Mouse (Mus musculus): ENCODE measurements around the gene Ace. TPM values are rescaled to one million over a fixed set of nuclear protein-coding genes. Genes with fewer than 3 reads are reported as not detected.
"Not testable (repeated sequence)": the region's sequence is repeated elsewhere in the genome, so short reads cannot be mapped to it uniquely, and the experiment has no call there.

Ace gene
- polyA plus RNA-seq, 1 experiment from 2014 or later, result 2.1 TPM

DNA sequence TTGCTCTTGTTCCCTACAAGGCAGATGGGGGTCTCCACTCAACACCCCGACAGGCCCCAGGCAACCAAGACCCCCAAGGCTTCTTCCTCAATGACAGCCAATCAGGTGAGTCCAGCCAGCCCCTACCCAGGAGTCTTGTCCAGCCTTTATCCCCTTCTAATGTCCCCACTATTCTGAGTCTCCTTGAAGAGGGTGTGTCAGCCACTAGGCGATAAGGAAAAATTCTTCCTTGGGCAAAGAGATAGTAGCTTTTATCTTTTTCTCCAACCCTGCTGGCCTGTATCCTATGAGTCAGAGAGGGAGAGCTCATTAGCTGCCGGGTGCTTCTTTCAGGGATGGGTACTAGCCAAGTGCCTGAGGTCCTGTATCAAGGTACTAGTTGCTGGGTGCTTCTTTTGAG lies 58.0 kb downstream of the Ace start:
- 68% methylated on average over 3 of the region's 3 CpGs for WGBS
- TF ChIP-seq EP300 (optimal IDR thresholded peaks at IDR 0.05) (no peak), CTCF (IDR thresholded peaks at IDR 0.05; ENCODE audit: low read depth) (no peak)
- no peaks in the 10 kb centered on the region for H3K9me3 ChIP-seq (ENCODE audit: control insufficient read depth, low read length)
- H3K4me1 ChIP-seq (replicated peaks; ENCODE audit: control insufficient read depth, insufficient read depth), result no peaks in the 10 kb centered on the region
- H3K27ac ChIP-seq (replicated peaks), result no peak overlapping the region
- ATAC-seq (ENCODE audit: low FRiP score, low TSS enrichment), result no peak
- no peaks in the 10 kb centered on the region for H3K27me3 ChIP-seq (ENCODE audit: control insufficient read depth, insufficient read depth, low read length)
- H3K9ac ChIP-seq (ENCODE audit: low read length), result no peak overlapping the region
- H3K4me2 ChIP-seq (replicated peaks; ENCODE audit: low read depth), result no peak overlapping the region
- no peak overlapping the region for H3K4me3 ChIP-seq (ENCODE audit: low read depth, low read length)
- no peaks in the 10 kb centered on the region for H3K36me3 ChIP-seq (ENCODE audit: control insufficient read depth, insufficient read depth, low read length)
- DNase-seq (ENCODE audit: low spot score), result no peak

DNA sequence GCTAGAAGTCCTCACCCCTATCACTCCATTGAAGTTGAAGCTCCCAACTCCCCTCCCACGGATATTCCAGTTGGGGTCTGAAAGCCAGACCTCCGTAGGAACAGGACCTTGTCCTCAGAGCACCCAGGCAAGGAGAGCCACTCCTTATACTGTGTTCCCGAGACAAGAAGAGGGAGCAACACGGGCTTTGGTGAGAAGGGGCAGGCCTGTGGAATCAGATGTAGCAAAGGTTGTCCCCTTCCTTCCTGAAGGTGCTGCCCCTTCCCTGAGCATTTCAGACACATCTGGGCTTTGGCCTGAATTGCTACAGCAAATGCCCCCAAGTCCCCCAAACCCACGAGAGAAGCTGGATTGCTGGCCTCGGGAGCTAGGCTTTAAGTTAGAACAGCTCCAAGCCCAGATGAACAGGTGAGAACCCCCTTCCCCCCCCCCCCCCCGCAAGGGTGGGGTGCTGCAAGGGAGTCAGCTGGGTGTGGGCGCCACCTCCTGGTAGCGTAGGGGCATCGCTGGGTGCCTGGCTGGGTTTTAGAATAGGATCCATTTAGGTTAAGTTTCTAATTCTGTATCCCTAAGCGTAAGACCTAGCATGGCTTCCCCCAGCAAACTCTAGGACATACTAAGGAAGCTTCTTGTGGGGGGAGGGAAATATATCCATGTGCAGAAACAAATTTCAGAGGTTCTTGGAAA lies 58.9 kb downstream of the Ace start:
- WGBS, result 33% methylated on average over 10 of the region's 11 CpGs
- no peaks in the 10 kb centered on the region for H3K4me1 ChIP-seq (replicated peaks; ENCODE audit: control insufficient read depth, insufficient read depth)
- H3K4me2 ChIP-seq (replicated peaks; ENCODE audit: low read depth), result no peak overlapping the region
- no peaks in the 10 kb centered on the region for H3K36me3 ChIP-seq (ENCODE audit: control insufficient read depth, insufficient read depth, low read length)
- no peaks in the 10 kb centered on the region for H3K9me3 ChIP-seq (ENCODE audit: control insufficient read depth, low read length)
- no peak overlapping the region for H3K27ac ChIP-seq (replicated peaks)
- TF ChIP-seq EP300 (optimal IDR thresholded peaks at IDR 0.05) (no peak), CTCF (IDR thresholded peaks at IDR 0.05; ENCODE audit: low read depth) (peak; percentile 89)
- ATAC-seq (ENCODE audit: low FRiP score, low TSS enrichment) (peak; percentile 60), DNase-seq (ENCODE audit: low spot score) (peak; percentile 77)
- no peak overlapping the region for H3K4me3 ChIP-seq (ENCODE audit: low read depth, low read length)
- no peak overlapping the region for H3K9ac ChIP-seq (ENCODE audit: low read length)
- no peaks in the 10 kb centered on the region for H3K27me3 ChIP-seq (ENCODE audit: control insufficient read depth, insufficient read depth, low read length)

DNA sequence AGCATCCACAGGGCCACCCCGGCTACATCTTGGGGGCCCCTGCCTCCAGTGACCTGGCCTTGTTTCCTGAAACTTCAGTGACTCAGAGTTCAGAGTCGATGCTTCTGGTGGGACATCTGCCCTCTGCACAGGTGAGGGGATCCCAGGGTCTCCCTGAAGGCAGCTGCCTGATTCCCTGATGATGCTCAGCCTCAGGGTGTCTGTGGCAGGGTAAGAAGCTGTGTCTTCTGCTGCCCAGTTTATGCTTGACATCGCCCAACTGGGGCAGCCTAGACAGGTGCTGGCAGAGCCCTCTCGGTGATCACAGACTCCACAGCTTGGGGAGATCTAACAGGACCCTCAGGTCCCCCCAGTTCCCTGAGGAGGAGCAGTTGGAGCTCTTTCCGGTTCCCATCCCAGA lies 59.9 kb downstream of the Ace start:
- TF ChIP-seq CTCF (IDR thresholded peaks at IDR 0.05; ENCODE audit: low read depth), result no peak
- TF ChIP-seq EP300 (optimal IDR thresholded peaks at IDR 0.05), result no peak
- Histone ChIP-seq H3K27ac (replicated peaks) (no peak overlapping the region), H3K9me3 (ENCODE audit: control insufficient read depth, low read length) (no peaks in the 10 kb centered on the region), H3K4me1 (replicated peaks; ENCODE audit: control insufficient read depth, insufficient read depth) (no peaks in the 10 kb centered on the region), H3K4me3 (ENCODE audit: low read depth, low read length) (no peak overlapping the region), H3K4me2 (replicated peaks; ENCODE audit: low read depth) (no peak overlapping the region), H3K27me3 (ENCODE audit: control insufficient read depth, insufficient read depth, low read length) (no peaks in the 10 kb centered on the region), H3K9ac (ENCODE audit: low read length) (no peak overlapping the region), H3K36me3 (ENCODE audit: control insufficient read depth, insufficient read depth, low read length) (no peaks in the 10 kb centered on the region)
- WGBS, result 96% methylated on average over 5 of the region's 5 CpGs
- DNase-seq (ENCODE audit: low spot score) (no peak), ATAC-seq (ENCODE audit: low FRiP score, low TSS enrichment) (peak; percentile 21; the same call in 1 of the 2 replicates)

DNA sequence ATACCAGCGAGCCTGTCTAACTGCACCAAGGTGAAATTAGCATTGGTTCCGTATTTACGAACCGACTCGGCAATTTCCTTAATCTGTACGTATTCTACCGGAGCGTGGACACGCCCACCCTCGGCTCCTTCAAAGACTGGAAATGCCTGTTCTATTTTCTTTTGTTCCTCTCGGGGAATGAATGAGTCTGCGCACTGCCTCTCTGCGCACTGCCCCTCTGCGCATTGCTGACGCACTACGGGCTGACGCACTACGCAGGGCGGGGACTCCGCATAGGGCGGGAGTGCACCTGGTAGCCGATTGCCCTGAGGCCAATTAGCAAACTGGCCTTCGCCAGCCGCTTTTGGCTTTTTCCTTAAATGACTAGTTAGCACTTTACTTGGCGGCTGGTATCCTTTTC lies 64.3 kb downstream of the Ace start:
- not testable (repeated sequence) for H3K9me3 ChIP-seq (ENCODE audit: control insufficient read depth, low read length); H3K27ac ChIP-seq (replicated peaks); H3K36me3 ChIP-seq (ENCODE audit: control insufficient read depth, insufficient read depth, low read length); H3K9ac ChIP-seq (ENCODE audit: low read length); H3K4me2 ChIP-seq (replicated peaks; ENCODE audit: low read depth); H3K27me3 ChIP-seq (ENCODE audit: control insufficient read depth, insufficient read depth, low read length); DNase-seq (ENCODE audit: low spot score); ATAC-seq (ENCODE audit: low FRiP score, low TSS enrichment); H3K4me1 ChIP-seq (replicated peaks; ENCODE audit: control insufficient read depth, insufficient read depth)
- 0 out of 2 replicates have a peak overlapping the region, but pooled peaks have one; percentile 23 for H3K4me3 ChIP-seq (ENCODE audit: low read depth, low read length)
- 50% methylated on average over 1 of the region's 25 CpGs for WGBS

DNA sequence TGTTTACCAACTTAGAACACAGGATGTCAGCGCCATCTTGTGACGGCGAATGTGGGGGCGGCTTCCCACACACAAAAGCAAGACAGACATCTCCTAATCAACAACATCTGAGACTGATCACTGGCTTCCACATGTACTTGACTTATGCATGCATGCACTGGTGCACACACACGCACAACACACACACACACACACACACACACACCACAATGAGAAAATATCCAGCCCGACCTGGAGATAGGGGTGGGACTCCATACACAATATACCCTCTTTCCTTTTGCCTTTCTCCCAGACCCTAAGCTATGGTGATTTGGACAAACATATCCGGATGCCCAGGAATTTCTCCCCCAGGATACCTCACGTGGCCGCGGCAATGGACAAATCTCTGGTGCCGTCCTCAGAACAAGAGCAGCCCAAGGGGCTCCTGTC lies 65.8 kb downstream of the Ace start:
- Histone ChIP-seq H3K27ac (replicated peaks) (peak overlapping the region; percentile 71), H3K9ac (ENCODE audit: low read length) (no peak overlapping the region), H3K9me3 (ENCODE audit: control insufficient read depth, low read length) (no peaks in the 10 kb centered on the region), H3K36me3 (ENCODE audit: control insufficient read depth, insufficient read depth, low read length) (no peaks in the 10 kb centered on the region), H3K27me3 (ENCODE audit: control insufficient read depth, insufficient read depth, low read length) (no peaks in the 10 kb centered on the region), H3K4me2 (replicated peaks; ENCODE audit: low read depth) (peak overlapping the region; percentile 20; the same call in 1 of the 2 replicates), H3K4me1 (replicated peaks; ENCODE audit: control insufficient read depth, insufficient read depth) (no peaks in the 10 kb centered on the region), H3K4me3 (ENCODE audit: low read depth, low read length) (no peak overlapping the region)
- DNase-seq (ENCODE audit: low spot score) (peak; percentile 24), ATAC-seq (ENCODE audit: low FRiP score, low TSS enrichment) (peak; percentile 18; the same call in 1 of the 2 replicates)
- TF ChIP-seq CTCF (IDR thresholded peaks at IDR 0.05; ENCODE audit: low read depth) (peak; percentile 20; the same call in 1 of the 2 replicates), EP300 (optimal IDR thresholded peaks at IDR 0.05) (no peak)
- WGBS, result 35% methylated on average over 11 of the region's 11 CpGs

DNA sequence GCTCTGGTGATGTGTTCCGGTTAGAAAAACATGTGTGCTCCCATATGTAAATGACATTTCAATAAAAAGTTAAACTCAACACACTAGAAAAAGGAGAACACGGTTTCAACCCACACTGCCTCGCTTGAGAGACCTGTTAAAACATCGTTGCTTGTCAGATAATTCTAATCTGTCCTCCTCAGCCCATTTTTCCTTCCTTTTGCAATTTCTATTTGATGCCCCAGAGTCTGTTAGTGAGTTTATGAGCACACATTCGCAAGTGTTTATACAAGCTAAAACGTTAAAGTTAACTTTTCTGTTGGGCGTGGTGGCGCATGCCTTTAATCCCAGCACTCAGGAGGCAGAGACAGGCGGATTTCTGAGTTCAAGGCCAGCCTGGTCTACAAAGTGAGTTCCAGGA lies 67.2 kb downstream of the Ace start:
- ATAC-seq (ENCODE audit: low FRiP score, low TSS enrichment) (no peak), DNase-seq (ENCODE audit: low spot score) (no peak)
- no peak overlapping the region for H3K4me2 ChIP-seq (replicated peaks; ENCODE audit: low read depth)
- WGBS, result 84% methylated on average over 9 of the region's 9 CpGs
- TF ChIP-seq EP300 (optimal IDR thresholded peaks at IDR 0.05), result no peak
- no peak for TF ChIP-seq CTCF (IDR thresholded peaks at IDR 0.05; ENCODE audit: low read depth)
- H3K27ac ChIP-seq (replicated peaks), result no peak overlapping the region
- H3K9ac ChIP-seq (ENCODE audit: low read length), result no peak overlapping the region
- H3K36me3 ChIP-seq (ENCODE audit: control insufficient read depth, insufficient read depth, low read length), result no peaks in the 10 kb centered on the region
- H3K27me3 ChIP-seq (ENCODE audit: control insufficient read depth, insufficient read depth, low read length), result no peaks in the 10 kb centered on the region
- no peaks in the 10 kb centered on the region for H3K9me3 ChIP-seq (ENCODE audit: control insufficient read depth, low read length)
- no peak overlapping the region for H3K4me3 ChIP-seq (ENCODE audit: low read depth, low read length)
- no peaks in the 10 kb centered on the region for H3K4me1 ChIP-seq (replicated peaks; ENCODE audit: control insufficient read depth, insufficient read depth)
